Mouse (Mus musculus): ENCODE measurements at regions not wholly inside any gene's neighbourhood (a gene's known extent, or its start where the extent isn't known, plus 50 kb on each side); places are given as distances from the start of the nearest gene placed in this dataset.

DNA sequence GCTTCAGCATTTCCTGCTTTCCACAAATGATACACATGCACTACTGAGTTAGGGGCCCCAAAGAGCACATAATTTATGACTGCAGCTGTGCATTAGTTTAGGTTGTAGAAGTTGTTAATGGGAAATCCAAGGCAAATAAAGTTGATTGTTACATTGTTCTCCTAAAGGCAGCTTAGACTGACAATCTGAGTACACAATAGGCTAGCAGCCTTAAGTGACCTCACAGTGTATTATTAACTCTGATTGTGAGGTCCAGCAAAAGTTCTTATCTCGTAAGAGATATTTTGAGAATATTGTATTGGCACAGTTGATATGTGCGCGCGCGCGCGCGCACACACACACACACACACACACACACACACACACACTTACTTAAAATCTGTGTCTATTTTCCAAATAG is 70.5 kb upstream of the Yae1d1 start:
- no peak for DNase-seq (ENCODE audit: low spot score)

DNA sequence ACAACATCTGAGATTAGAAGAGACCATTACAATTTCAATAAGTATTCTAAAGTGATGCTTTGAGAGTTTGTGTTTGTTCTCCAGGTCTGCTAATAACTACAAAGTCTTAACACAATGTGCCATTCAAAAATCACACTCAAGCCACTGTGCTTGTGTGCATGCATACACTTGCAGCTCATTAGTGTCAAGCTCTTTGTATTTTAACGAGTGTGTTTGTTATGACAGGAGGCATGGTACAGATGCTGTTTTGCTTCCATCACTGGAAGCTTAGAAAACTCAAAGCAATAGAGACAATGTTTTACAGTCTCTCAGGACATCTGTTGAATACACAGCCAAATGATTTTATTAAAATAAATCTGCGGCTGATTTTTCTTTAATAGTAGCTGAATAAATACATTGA is 67.1 kb upstream of the Yae1d1 start:
- DNase-seq (ENCODE audit: low spot score): no peak

DNA sequence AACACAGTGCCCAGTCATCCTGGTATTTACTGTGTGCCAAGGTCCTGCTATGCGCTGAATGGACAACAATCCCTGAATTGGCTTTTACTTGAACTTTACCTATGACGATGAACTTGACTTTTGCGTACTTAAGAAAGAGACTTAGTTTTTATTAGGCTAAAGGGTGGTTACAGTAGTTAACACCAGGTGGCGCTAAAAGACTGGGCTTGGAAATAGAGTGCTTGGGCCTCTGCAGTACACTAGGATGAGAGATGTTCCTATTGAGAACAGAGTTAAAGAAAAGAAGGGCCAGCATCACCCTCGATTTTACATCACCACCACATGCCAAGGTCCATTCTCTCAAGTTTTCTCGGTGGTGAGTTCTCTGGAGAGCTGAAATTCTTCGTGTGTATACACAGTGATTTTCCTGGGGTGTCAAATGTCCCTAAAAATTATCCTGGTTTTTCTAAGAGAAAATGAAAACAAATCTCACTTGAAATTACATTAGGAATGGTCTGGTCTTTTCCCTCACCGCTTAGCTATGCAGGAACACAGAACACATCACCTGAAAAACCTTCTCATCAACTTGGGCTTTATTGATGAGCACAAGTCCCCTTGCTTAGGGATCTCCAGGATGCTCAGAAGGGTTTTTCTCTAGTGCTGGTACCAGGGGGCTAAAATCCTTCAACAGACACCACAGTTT is 64.2 kb upstream of the Yae1d1 start:
- peak; percentile 84 for DNase-seq (ENCODE audit: low spot score)

DNA sequence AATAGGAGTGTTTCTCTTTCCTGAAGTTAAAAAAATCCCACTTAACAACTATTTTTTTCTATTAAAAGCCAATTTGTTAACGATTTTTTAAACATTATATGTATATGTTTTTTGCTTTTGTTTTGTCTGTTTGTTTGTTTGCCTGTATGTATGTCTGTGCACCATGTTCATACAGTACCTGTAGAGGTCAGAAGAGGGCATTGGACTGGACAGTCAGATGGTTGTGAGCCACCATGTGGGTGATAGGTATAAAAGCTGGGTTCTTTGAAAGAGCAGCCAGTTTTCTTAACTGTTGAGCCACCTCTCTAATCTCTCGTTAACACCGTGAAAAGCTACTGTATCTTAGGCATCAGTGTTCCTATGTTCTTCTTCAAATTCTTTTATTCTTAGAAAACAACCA is 63.7 kb upstream of the Yae1d1 start:
- DNase-seq (ENCODE audit: low spot score): no peak

DNA sequence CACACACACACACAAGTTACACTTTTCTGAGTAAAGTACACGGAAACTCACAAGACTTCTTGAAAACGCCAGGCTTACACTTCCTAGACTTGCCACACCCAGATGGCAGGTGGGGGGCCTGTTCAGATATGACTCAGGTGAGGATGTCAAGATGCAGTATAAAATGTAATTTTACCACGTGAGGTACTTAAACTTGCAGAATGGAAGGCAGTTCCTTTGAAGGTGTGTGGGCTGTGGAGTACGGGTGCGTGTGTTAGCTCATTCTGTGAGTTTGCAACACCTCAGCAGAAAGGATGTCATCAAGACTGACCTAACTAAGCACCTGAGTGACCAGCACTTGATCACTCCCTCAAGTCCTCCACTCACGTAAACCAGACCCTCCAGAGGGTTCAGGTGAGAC is 50.0 kb upstream of the Yae1d1 start:
- no peak for DNase-seq (ENCODE audit: low spot score)
